Mouse (Mus musculus): ENCODE measurements around the gene Etv2. TPM values are rescaled to one million over a fixed set of nuclear protein-coding genes. Genes with fewer than 3 reads are reported as not detected.
A peak's percentile ranks its signal among the peaks of the same experiment; 100 is the strongest.

Gene Etv2
- total RNA-seq, 4 experiments from 2014 or later = not detected

GRCm38 (mm10) chr7:30613529-30614112 lies 22.0 kb downstream of the Etv2 start:
- no peak for DNase-seq (ENCODE audit: low spot score in 2 of 2)

- DNase-seq (ENCODE audit: low spot score in 2 of 2) = no peak
Measured at GRCm38 (mm10) chr7:30612654-30613402, 22.8 kb downstream of the Etv2 start, which contains the start of gene Upk1a. Gene Upk1a (minus strand): TSS chr7:30612847.

- DNase-seq (ENCODE audit: low spot score in 2 of 2) = no peak
Measured at GRCm38 (mm10) chr7:30610043-30610442, 25.6 kb downstream of the Etv2 start.

- no peak for DNase-seq (ENCODE audit: low spot score in 2 of 2)
Measured at GRCm38 (mm10) chr7:30608476-30608875, 27.2 kb downstream of the Etv2 start.

- DNase-seq (ENCODE audit: low spot score in 2 of 2) = no peak
Measured at GRCm38 (mm10) chr7:30607706-30608309, 27.8 kb downstream of the Etv2 start.

GRCm38 (mm10) chr7:30604944-30605343 lies 30.7 kb downstream of the Etv2 start:
- DNase-seq (ENCODE audit: low spot score in 2 of 2) = no peak

GRCm38 (mm10) chr7:30604424-30604823 lies 31.2 kb downstream of the Etv2 start:
- no peak for DNase-seq (ENCODE audit: low spot score in 2 of 2)

- DNase-seq (ENCODE audit: low spot score in 2 of 2) = no peak
Measured at GRCm38 (mm10) chr7:30602583-30602982, 33.1 kb downstream of the Etv2 start.

- DNase-seq (ENCODE audit: low spot score in 2 of 2) = no peak
Measured at GRCm38 (mm10) chr7:30600651-30601050, 35.0 kb downstream of the Etv2 start.

GRCm38 (mm10) chr7:30599933-30600353 lies 35.7 kb downstream of the Etv2 start:
- DNase-seq (ENCODE audit: low spot score in 2 of 2) = peak; percentile 75 to 93

GRCm38 (mm10) chr7:30598786-30599185 lies 36.9 kb downstream of the Etv2 start, which contains the start of gene Zbtb32:
Gene Zbtb32 (minus strand): TSS chr7:30598909.
- no peak for DNase-seq (ENCODE audit: low spot score in 2 of 2)

GRCm38 (mm10) chr7:30596811-30597210 lies 38.8 kb downstream of the Etv2 start:
- DNase-seq (ENCODE audit: low spot score in 2 of 2) = no peak

- no peak for DNase-seq (ENCODE audit: low spot score in 2 of 2)
Measured at GRCm38 (mm10) chr7:30596093-30596492, 39.6 kb downstream of the Etv2 start.

- DNase-seq (ENCODE audit: low spot score in 2 of 2) = no peak
Measured at GRCm38 (mm10) chr7:30594510-30595024, 41.1 kb downstream of the Etv2 start.

GRCm38 (mm10) chr7:30593579-30594509 lies 41.8 kb downstream of the Etv2 start:
- no peak for DNase-seq (ENCODE audit: low spot score in 2 of 2)

- DNase-seq (ENCODE audit: low spot score in 2 of 2) = no peak
Measured at GRCm38 (mm10) chr7:30592772-30593423, 42.8 kb downstream of the Etv2 start.

- DNase-seq (ENCODE audit: low spot score in 2 of 2) = no peak
Measured at GRCm38 (mm10) chr7:30591605-30591951, 44.1 kb downstream of the Etv2 start.

GRCm38 (mm10) chr7:30590927-30591604 lies 44.6 kb downstream of the Etv2 start:
- no peak for DNase-seq (ENCODE audit: low spot score in 2 of 2)

GRCm38 (mm10) chr7:30589435-30590301 lies 46.0 kb downstream of the Etv2 start:
- peak in 1 of 2 experiments; percentile 72 for DNase-seq (ENCODE audit: low spot score in 2 of 2)

Measured in left cerebral cortex, adult 8-10 months (tissue).